Mouse (Mus musculus): ENCODE results near the gene Cct6b.

- no peak for TF ChIP-seq EP300 (IDR thresholded peaks at IDR 0.05; ENCODE audit: low read depth)
- no peak for TF ChIP-seq CTCF (IDR thresholded peaks at IDR 0.05; ENCODE audit: low read depth)
These were observed 17.1 kb upstream of the Cct6b start, which contains the start of gene Lig3 for GRCm38 (mm10) chr11:82780983-82781903.
